Mouse (Mus musculus): ENCODE results near the gene Ncam1. TPM values are rescaled to one million over a fixed set of nuclear protein-coding genes. Genes with fewer than 3 reads are reported as not detected.
A peak's percentile ranks its signal among the peaks of the same experiment; 100 is the strongest.

Gene Ncam1
- polyA plus RNA-seq, 1 experiment from 2014 or later: 65.1 TPM

- WGBS: 3% methylated on average over 4 of the region's 4 CpGs
- no peak overlapping the region for H3K4me3 ChIP-seq (ENCODE audit: low read length)
- no peaks in the 10 kb centered on the region for H3K4me1 ChIP-seq (ENCODE audit: control insufficient read depth, insufficient read depth, low read length)
- H3K9me3 ChIP-seq (ENCODE audit: control insufficient read depth, low read length): no peaks in the 10 kb centered on the region
- peak; percentile 55; the same call in 1 of the 2 replicates for ATAC-seq
- no peaks in the 10 kb centered on the region for H3K36me3 ChIP-seq (ENCODE audit: control insufficient read depth, insufficient read depth, low read length)
- H3K27ac ChIP-seq (ENCODE audit: low read length): no peak overlapping the region
- no peak overlapping the region for H3K4me2 ChIP-seq (ENCODE audit: low read depth, low read length)
- no peak overlapping the region for H3K9ac ChIP-seq (ENCODE audit: low read depth, low read length)
- H3K27me3 ChIP-seq (replicated peaks; ENCODE audit: control insufficient read depth, insufficient read depth, low read length): no peaks in the 10 kb centered on the region
These were observed 304.6 kb downstream of the Ncam1 start for GRCm38 (mm10) chr9:49493979-49494649.

DNA sequence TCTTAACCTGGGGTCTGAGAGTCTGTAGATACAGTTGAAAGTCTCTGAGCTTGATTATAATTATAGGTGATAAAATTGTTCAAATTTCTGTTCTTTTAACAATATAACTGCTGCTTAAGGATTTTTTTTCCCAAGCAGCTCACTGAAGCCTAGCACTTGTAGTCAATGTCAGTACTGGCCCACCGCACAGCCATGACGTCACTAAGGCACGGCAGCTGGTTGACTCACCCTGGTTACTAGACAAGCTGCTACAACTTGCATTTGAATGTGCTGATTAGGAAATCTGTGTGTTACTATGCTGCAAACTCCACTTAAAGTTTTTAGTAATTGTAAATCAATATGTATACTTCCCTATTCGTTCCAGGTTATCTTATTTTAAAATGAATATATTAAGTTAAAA is 308.1 kb downstream of the Ncam1 start:
- Histone ChIP-seq H3K27me3 (replicated peaks; ENCODE audit: control insufficient read depth, insufficient read depth, low read length) (no peaks in the 10 kb centered on the region), H3K4me1 (ENCODE audit: control insufficient read depth, insufficient read depth, low read length) (peaks cover 7% of the 10 kb centered on the region; the same call in 1 of the 2 replicates)
- WGBS: 76% methylated on average over 4 of the region's 4 CpGs

GRCm38 (mm10) chr9:49488912-49489895 is 309.5 kb downstream of the Ncam1 start:
- peaks cover 7% of the 10 kb centered on the region; the same call in 1 of the 2 replicates for H3K4me1 ChIP-seq (ENCODE audit: control insufficient read depth, insufficient read depth, low read length)
- no peaks in the 10 kb centered on the region for H3K27me3 ChIP-seq (replicated peaks; ENCODE audit: control insufficient read depth, insufficient read depth, low read length)
- H3K9ac ChIP-seq (ENCODE audit: low read depth, low read length): no peak overlapping the region
- peak overlapping the region; percentile 23 for H3K4me2 ChIP-seq (ENCODE audit: low read depth, low read length)
- no peaks in the 10 kb centered on the region for H3K36me3 ChIP-seq (ENCODE audit: control insufficient read depth, insufficient read depth, low read length)
- 31% methylated on average over 16 of the region's 16 CpGs for whole genome bisulfite sequencing
- no peaks in the 10 kb centered on the region for H3K9me3 ChIP-seq (ENCODE audit: control insufficient read depth, low read length)
- no peak overlapping the region for H3K4me3 ChIP-seq (ENCODE audit: low read length)
- peak; percentile 67; the same call in 1 of the 2 replicates for ATAC-seq
- no peak overlapping the region for H3K27ac ChIP-seq (ENCODE audit: low read length)

More for the DNA sequence above, 308.1 kb downstream of the Ncam1 start:
- Histone ChIP-seq H3K27ac (ENCODE audit: low read length) (no peak overlapping the region), H3K36me3 (ENCODE audit: control insufficient read depth, insufficient read depth, low read length) (no peaks in the 10 kb centered on the region), H3K4me3 (ENCODE audit: low read length) (no peak overlapping the region), H3K9me3 (ENCODE audit: control insufficient read depth, low read length) (no peaks in the 10 kb centered on the region), H3K9ac (ENCODE audit: low read depth, low read length) (no peak overlapping the region), H3K4me2 (ENCODE audit: low read depth, low read length) (no peak overlapping the region)
- no peak for ATAC-seq

- no peaks in the 10 kb centered on the region for H3K9me3 ChIP-seq (ENCODE audit: control insufficient read depth, low read length)
- whole genome bisulfite sequencing: 72% methylated on average over 7 of the region's 7 CpGs
- no peak for ATAC-seq
- peaks cover 7% of the 10 kb centered on the region; the same call in 1 of the 2 replicates for H3K4me1 ChIP-seq (ENCODE audit: control insufficient read depth, insufficient read depth, low read length)
- no peaks in the 10 kb centered on the region for H3K27me3 ChIP-seq (replicated peaks; ENCODE audit: control insufficient read depth, insufficient read depth, low read length)
- no peak overlapping the region for H3K27ac ChIP-seq (ENCODE audit: low read length)
- no peak overlapping the region for H3K4me3 ChIP-seq (ENCODE audit: low read length)
- no peak overlapping the region for H3K4me2 ChIP-seq (ENCODE audit: low read depth, low read length)
- no peak overlapping the region for H3K9ac ChIP-seq (ENCODE audit: low read depth, low read length)
- no peaks in the 10 kb centered on the region for H3K36me3 ChIP-seq (ENCODE audit: control insufficient read depth, insufficient read depth, low read length)
These were observed 310.5 kb downstream of the Ncam1 start for GRCm38 (mm10) chr9:49488258-49488657.

GRCm38 (mm10) chr9:49487657-49487943 is 311.1 kb downstream of the Ncam1 start:
- H3K9ac ChIP-seq (ENCODE audit: low read depth, low read length): no peak overlapping the region
- WGBS: 77% methylated on average over 6 of the region's 6 CpGs
- no peak overlapping the region for H3K4me2 ChIP-seq (ENCODE audit: low read depth, low read length)
- H3K27ac ChIP-seq (ENCODE audit: low read length): no peak overlapping the region
- no peaks in the 10 kb centered on the region for H3K36me3 ChIP-seq (ENCODE audit: control insufficient read depth, insufficient read depth, low read length)
- no peak for ATAC-seq
- H3K4me3 ChIP-seq (ENCODE audit: low read length): no peak overlapping the region
- no peaks in the 10 kb centered on the region for H3K9me3 ChIP-seq (ENCODE audit: control insufficient read depth, low read length)
- peaks cover 7% of the 10 kb centered on the region; the same call in 1 of the 2 replicates for H3K4me1 ChIP-seq (ENCODE audit: control insufficient read depth, insufficient read depth, low read length)
- H3K27me3 ChIP-seq (replicated peaks; ENCODE audit: control insufficient read depth, insufficient read depth, low read length): no peaks in the 10 kb centered on the region

DNA sequence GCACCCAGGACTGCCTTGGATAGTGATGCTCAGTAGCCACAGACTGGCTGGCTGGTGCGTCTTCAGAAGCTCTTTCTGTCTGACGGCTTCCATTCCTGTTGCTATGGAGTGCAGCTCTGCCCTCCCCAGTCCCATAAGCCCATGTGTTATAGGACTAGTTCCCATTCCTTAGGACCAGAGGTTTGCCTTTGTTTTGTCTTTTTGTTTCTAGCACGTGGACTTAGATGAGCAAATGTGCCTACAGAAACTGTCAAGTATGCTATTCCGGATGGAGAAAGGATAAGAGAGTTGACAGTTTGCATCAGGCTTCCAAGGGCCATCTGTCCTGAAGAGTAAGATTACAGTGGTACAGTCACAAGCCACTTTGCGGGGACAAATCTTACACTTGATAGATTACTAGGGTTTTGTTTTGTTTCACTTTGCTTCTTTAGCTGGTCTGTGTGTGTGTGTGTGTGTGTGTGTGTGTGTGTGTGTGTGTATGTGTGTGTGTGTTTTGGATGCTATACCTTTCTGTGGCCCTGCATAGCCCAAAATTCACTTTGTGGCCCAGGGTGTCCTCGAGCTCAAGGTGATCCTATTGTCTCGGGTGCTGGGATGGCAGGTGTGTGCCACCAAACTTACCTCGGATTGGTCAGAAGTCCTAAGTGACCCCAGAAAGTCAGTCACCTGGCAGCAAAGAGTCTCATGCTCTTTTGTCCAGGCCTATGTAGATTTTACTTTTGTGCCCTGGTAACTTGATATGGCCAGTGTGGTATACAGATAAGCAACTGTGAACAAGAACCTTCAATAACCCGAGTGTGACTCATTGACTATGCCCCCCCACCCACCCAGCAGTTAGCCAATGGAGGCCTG is 311.7 kb downstream of the Ncam1 start:
- no peaks in the 10 kb centered on the region for H3K9me3 ChIP-seq (ENCODE audit: control insufficient read depth, low read length)
- WGBS: 73% methylated on average over 9 of the region's 9 CpGs
- no peak overlapping the region for H3K4me2 ChIP-seq (ENCODE audit: low read depth, low read length)
- ATAC-seq: no peak
- H3K36me3 ChIP-seq (ENCODE audit: control insufficient read depth, insufficient read depth, low read length): no peaks in the 10 kb centered on the region
- no peak overlapping the region for H3K27ac ChIP-seq (ENCODE audit: low read length)
- no peaks in the 10 kb centered on the region for H3K27me3 ChIP-seq (replicated peaks; ENCODE audit: control insufficient read depth, insufficient read depth, low read length)
- H3K9ac ChIP-seq (ENCODE audit: low read depth, low read length): no peak overlapping the region
- peaks cover 7% of the 10 kb centered on the region; the same call in 1 of the 2 replicates for H3K4me1 ChIP-seq (ENCODE audit: control insufficient read depth, insufficient read depth, low read length)
- no peak overlapping the region for H3K4me3 ChIP-seq (ENCODE audit: low read length)

GRCm38 (mm10) chr9:49485892-49486311 is 312.8 kb downstream of the Ncam1 start, which contains the start of gene Ttc12:
Ttc12 (minus strand) TSS chr9:49486225.
- Histone ChIP-seq H3K9me3 (ENCODE audit: control insufficient read depth, low read length) (no peaks in the 10 kb centered on the region), H3K9ac (ENCODE audit: low read depth, low read length) (peak within 1 kb of the TSS; percentile 67), H3K36me3 (ENCODE audit: control insufficient read depth, insufficient read depth, low read length) (no peaks in the 10 kb centered on the region), H3K27me3 (replicated peaks; ENCODE audit: control insufficient read depth, insufficient read depth, low read length) (no peaks in the 10 kb centered on the region), H3K4me1 (ENCODE audit: control insufficient read depth, insufficient read depth, low read length) (peaks cover 7% of the 10 kb centered on the region; the same call in 1 of the 2 replicates), H3K4me2 (ENCODE audit: low read depth, low read length) (peak within 1 kb of the TSS; percentile 88), H3K27ac (ENCODE audit: low read length) (no peak within 1 kb of the TSS), H3K4me3 (ENCODE audit: low read length) (peak within 1 kb of the TSS; percentile 68)
- WGBS: 0% methylated on average over 18 of the region's 18 CpGs
- peak; percentile 92 for ATAC-seq

DNA sequence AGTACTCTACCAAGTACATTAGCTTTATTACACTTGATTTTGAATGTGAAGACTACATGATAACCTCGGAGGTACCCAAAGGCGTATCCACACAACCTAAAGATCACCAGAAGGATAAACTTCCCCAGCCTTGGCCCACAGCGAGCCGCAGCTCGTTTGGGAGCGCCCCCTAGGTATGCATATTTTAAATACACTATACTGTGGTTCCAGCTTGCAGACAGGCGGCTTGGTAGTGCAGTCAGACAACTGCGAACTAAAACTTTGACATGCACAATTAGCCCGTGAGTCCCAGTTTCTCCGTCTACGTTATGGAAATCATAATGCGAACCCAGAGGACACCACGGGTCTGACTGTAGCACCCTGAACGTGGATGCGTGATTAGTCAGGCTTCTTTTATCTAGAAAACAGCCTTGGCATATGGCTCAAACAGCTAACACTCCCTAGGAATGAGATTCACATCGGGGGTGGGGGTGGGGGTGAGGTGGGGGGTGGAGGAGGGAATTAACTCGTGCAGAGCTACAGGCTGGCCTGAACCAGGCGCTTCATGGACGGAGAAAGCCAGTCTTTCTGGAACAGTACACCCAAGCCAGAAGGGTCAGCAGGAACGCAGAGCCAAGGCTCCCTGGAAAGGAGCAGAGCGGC is 313.4 kb downstream of the Ncam1 start:
- H3K27me3 ChIP-seq (replicated peaks; ENCODE audit: control insufficient read depth, insufficient read depth, low read length): no peaks in the 10 kb centered on the region
- WGBS: 5% methylated on average over 21 of the region's 21 CpGs
- H3K4me2 ChIP-seq (ENCODE audit: low read depth, low read length): peak overlapping the region; percentile 88
- H3K36me3 ChIP-seq (ENCODE audit: control insufficient read depth, insufficient read depth, low read length): no peaks in the 10 kb centered on the region
- H3K4me1 ChIP-seq (ENCODE audit: control insufficient read depth, insufficient read depth, low read length): peaks cover 7% of the 10 kb centered on the region; the same call in 1 of the 2 replicates
- no peaks in the 10 kb centered on the region for H3K9me3 ChIP-seq (ENCODE audit: control insufficient read depth, low read length)
- H3K9ac ChIP-seq (ENCODE audit: low read depth, low read length): peak overlapping the region; percentile 67
- peak; percentile 43 for ATAC-seq
- H3K4me3 ChIP-seq (ENCODE audit: low read length): peak overlapping the region; percentile 68
- no peak overlapping the region for H3K27ac ChIP-seq (ENCODE audit: low read length)

All from intestine, embryonic 16.5 days (tissue).